Mouse (Mus musculus) CD4-positive, CD25-positive, alpha-beta regulatory T cell, adult 2 months (primary cell): ENCODE measurements at regions not wholly inside any gene's neighbourhood (a gene's known extent, or its start where the extent isn't known, plus 50 kb on each side); places are given as distances from the start of the nearest gene placed in this dataset.
A peak's percentile ranks its signal among the peaks of the same experiment; 100 is the strongest.

Experiments
- DNase-seq: peaks from one replicate; pipeline ENCODE4 v3.0.0-alpha.2; 2012; ENCODE audit warnings: low read depth, low spot score

DNA sequence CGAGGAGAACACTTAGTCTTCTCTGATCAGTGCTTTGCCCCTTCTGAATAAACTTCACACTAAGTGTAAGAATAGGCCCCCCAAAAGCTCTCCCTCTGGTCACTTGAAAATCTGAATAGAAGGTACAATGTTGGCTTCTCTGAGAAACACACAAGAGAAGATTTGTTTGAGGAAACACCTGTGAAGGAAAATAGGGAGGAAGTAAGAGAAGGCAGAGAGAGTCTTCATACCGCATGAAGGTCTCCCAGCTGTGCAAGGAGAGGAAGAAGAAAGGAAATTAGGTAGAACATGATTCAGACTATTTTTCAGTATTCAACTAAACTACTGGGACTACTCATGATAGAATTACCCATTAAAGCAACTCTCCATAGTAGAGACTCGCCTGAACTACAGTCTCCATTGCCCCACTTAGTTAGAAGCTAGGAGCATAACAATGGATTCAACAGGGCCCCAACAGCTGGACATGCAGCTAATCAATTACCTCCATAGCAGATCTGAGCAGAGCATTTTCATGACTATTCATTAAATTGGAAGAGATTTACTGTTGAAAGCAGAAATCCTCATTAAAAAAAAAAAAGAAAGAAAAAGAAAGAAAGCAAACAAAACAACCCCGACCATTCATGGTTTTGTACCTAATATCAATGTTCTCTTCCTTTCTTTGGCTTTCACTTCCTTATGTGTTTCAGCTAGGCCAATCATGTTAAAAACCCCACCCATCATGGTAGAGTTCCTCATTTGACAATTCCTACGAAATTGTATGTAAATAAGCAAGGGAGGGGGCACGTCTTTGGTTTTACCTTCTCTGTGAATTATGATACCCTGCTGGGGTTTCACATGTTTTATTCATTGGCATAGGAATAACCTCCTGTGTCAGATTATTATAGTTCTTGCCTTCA lies 1428.3 kb upstream of the A1bg start:
- DNase-seq = no peak

DNA sequence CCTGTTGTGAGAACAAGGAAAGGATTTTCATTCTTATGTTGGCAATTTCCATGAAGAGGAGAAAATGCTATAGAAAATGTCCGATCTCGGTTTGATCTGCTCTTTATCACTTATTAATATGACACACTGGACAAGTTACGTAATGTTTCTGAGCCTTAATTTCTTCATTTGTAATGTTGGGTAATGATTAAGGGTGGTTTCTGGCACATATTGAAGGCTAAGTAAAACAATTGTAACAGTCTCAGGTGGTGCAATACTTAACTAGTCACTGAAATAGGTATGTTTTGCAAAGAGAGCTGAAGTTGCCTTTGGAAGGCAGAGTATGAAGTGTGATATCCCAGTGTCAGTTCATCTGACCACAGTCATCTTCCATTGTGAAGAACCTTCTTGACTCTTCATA lies 1427.2 kb upstream of the A1bg start:
- DNase-seq = no peak

DNA sequence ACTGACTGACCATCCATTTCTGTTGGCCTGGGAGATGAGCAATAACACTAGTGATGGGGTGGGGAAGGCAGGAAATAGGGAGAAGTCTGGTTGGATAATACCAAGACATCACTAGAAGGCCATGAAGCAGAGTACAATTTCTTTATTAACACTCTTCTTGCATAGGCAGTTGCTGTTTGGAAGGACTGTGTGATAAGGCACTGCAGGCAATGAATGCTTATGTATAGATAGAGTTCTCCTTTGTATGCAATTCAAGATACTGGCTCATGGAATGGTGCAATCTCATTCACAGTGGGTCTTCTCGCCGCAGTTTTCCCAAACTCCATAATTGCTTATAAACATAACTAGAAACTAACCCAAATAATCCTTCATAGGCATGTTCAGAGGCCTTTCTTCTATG lies 1426.1 kb upstream of the A1bg start:
- no peak for DNase-seq

DNA sequence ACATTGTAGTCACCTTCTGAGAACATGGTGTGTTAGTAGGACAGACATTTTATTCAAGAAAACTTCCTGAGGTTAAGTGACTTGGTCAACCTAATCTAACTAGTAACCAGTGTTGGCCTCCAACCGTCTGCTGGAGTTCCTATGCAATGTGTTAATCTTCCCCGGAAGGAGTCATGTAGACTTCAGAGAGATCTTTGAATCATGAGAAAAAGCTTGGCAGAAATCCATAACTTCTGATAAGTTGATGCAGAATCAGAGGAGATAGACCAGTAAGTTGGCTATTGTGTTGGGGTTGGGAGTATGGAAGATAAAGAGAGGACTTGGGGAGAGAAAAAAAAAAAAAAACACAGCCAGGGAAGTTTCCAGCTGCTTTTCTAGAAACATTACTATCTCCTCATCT lies 1424.9 kb upstream of the A1bg start:
- DNase-seq = no peak

DNA sequence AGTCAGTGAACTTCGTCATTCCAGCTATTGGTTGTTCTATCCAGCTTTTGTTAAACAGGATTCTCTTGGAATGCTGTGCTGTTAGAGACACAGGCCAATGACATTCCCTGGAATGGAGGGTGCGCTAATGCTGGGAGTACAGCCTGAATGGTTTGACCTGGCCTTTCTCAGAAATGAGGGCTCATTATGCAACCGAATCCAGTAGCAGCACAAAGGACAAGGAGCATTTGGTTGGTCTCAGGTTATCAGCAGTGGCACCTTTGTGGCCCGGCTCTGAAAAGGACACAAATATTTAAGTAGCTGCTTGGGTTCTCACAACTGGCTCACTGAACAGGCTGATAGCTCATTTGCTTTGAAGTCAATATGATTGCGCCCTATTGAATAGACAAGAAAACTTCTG lies 1423.1 kb upstream of the A1bg start:
- DNase-seq = no peak

DNA sequence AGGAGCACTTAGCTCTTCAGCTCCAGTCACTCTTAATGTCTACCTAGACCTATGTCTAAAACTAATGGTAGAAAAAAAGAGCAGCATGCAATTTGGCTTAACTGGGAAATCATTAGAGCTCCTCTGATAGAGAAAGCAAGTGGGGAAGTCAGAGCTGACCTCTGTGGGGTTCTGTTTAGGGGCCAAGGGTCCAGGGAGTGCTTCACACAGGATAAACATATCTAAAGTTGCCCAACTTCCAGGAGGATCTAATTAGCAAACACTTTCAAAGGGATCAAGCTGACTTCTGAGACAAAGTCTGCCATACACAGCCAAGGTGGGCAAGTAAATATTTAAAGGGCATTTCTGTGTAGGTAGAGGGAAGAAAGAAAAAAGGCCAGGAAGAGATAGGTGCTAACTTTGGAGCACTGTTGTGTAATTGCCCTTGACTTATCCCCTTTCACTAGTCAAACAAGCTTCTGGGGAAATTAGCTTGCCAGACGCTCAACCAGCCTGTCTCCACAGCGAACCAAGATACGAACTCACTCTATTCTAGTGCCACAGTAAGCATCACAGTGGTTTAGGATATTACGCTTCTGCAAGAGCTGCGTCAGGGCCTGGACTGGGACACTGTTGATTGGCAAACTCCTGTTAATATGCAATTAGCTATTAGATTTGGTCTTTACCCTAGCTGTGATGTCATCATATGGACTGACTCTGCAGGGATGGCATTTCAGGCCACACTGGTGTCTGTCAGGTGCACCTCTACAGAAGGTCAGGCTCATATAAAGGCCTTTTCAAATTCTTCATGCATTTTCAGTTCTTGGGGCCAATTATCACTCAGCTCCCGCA lies 1413.9 kb upstream of the A1bg start:
- DNase-seq = no peak

DNA sequence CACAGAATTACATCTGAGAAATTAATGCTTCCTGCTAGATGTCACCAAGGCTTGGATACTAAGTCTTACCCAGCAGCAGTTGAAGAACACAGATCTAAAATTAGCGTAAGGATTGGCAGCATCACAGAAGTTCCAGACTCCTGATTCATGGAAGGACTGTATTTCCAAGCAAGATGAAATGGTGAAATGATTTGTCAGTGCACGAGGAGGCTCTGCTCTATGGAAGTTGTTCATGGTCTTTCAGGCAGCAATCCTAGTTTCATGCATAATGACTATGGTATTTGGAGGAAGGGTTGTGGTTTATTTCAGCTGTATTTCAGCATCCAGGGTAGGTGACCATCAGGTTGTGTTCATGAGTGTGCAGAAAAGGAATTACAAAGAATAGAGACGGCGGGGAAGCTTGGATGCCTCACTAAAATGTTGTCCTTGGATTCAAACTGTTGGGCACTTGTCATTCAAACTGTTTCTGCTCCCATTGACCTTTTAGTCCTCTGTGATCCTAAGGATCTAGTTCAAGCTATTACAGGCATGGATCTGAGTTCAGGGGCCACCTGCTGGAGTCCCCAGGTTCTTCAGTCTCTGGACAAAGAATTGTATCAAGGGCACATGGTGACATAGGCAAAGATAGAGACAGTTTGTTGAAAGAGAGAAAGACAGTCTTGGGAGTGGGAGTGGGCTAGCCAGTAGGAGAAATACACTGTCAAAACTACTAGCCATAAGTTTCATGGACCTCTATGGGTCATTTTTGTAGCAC lies 1411.6 kb upstream of the A1bg start:
- peak; percentile 3 for DNase-seq

DNA sequence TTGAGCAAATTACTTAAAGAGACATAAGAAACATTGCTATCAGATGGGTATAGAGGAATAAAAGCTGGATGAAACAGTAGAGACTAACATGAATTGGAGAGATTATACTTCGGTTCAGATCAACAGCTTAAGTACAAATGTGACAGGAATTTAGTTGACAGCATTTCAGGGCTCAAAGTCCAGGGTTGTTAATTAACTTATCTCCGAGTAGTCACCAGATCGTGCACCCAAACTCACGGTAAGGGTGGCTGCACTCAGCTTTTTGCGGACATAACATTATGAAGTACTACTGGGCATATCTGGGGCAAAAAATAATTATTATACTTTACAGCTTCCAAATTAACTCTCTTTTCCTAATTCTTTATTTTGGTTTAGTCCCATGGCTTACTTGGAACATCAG lies 1409.3 kb upstream of the A1bg start:
- no peak for DNase-seq

DNA sequence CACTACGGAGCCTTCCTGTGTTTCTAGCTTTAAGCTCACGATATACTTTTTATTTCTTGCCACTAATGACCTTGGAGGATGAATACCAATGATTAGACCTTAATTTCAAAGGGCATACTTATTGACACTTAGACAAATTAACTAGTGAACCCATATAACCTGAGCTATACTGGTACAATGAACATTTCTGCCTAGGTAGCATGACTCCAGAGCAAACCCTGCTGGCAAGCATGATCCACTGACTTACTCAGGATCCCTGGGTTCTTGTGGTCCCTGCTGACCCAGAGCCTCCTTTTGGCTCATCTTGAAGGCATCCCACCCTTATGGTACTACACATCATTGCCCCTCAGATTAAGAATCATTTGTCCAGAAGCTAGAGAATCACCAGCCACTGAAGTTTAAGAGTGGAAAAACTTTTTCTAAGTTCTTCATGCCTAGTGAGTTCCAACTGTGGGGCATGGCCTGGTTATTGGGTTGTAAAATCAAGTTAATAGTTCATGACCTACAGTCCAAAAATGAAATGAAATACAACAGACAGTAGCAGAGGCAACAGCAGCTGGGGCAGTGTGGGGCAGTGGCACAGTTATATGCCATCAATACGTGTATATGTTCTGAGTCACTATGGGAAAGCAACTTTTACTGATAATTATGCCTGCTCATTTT lies 1408.5 kb upstream of the A1bg start:
- peak; percentile 14 for DNase-seq

DNA sequence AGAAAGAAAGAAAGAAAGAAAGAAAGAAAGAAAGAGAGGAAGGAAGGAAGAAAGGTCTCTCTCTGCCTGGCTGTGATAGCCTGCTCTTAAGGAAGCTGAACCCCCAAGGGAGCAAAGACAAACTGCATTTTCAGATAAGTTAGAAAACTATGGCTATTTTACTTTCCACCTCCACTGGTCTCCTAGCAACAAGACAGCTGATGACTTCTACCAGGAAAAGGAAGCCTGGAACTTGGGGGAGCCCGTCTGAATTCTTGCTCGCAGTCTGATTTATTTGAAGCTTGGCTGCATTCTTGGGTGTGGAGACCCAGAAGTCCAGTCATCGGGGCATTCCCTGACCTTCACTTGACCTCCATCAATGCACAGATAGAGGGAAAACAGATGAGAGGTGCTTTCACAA lies 1406.1 kb upstream of the A1bg start:
- no peak for DNase-seq

DNA sequence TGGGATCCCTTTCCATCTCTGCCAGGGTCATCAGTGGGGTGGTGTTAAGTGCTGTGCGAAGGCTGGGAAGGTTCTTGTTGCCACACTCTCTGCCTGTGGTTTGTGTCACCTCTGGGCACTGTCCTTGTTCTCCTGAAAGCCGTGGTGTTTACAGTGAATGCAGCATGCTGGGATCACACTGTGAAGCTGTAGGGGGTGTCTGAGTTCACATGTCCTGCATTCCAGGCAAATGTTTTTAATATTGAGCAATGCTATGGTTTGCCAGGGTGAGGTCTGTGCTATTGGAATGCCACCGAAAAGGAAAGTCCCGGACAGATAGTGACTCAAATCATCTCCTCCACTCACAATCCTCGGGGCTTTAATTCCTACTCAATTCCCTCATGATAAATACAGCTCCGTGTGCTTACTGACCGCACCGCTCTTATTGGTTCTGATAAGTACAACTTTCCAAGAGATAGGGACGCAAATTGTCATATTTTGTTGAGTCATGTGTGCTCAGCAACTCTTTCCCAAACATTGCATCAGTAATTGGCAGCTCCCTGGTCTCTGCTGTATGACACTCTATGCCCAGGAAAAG lies 1405.6 kb upstream of the A1bg start:
- DNase-seq = no peak

DNA sequence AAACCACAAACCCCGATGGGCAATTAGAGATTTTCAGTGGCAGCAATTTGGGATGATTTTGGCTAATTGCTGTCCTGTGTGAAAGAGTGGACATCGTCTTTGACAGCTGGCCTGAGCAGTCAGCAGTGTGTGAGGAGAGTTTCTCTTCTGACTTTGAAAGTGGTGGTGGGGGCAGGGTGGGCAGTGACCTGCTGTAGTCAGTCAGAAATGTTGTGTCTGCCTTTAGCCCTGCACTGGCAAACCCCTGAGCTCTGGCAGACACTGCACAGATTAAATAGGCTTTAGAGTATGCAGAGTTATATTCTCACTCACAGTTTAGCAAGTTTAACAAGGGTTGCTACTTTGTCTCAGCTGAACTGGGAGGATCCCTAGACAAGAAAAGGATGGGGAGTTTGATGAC lies 1404.7 kb upstream of the A1bg start:
- DNase-seq = no peak

DNA sequence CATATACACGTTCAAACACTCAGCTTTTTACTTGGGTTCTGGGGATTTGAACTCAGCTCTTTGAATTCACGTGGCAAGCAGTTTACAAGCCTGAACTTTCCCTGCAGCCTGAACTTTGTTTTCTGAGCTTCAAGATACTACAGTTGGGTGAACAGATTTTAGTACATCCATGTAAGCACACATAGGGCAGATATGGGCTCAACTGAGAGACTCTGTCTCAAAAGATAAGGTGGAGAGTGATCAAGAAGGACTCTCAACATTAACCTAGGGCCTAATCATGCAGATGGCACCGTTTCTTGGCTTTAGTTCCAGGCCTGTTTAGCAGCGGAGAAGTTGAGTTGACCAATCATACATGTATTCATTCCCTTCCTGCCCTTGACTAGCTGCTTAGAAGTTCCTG lies 1403.7 kb upstream of the A1bg start:
- no peak for DNase-seq

DNA sequence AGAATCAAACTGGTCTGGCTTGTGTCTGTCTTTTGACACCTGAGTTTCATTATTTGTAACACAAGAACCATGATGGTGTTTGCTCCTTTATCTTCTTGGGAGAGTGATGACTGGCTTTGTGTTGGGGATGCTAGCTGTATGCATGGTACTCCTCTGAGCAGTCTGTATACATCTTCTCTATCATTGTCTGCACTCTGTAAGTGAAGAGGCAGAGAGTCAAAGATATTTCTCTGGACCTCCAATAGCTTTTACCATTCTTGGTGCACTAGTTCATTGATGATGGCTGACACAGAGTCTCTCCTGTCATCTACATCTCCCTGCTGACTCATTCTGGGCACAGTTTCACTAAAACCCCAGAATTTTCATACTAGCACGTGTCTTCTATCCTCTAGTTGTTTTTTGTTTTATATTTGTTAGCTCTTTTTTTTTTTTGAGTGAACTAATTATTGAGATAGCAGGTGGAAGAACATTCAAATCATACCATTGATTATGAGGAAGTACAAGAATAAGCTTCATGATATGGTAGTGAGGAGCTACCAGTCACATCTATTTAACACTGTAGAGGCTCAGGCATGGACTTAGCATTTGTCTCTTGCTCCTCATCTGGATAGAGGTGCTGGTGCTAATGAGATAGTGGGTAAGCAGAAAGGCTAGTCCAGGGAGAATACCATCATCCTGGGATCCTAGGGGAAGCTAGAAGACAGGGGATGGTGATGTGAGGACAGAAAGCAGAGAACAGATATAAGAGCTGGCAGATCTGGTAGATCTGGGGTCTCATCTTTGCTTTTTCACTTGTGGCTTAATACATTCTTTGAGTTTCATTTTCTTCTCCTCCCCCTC lies 1402.9 kb upstream of the A1bg start:
- DNase-seq = no peak

DNA sequence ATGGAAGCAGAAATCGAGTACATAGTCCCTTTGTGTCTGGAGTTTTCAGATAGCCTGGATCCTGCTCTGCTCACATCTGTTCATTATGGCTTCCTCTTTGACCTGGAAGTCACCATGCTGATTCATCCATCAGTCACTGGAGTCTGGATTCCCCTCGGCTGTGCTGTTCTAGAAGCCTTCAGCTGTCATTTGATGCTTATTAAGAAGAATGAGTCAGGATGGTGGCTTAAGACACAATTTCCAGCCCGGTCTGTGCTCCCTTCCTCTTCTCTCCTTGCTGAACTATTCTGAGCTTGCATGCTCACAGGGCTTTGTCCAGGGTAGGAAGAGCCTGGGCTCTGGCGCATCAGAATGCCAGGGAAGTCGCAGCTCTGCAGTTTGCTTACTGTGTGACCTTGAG lies 1398.2 kb upstream of the A1bg start:
- no peak for DNase-seq

DNA sequence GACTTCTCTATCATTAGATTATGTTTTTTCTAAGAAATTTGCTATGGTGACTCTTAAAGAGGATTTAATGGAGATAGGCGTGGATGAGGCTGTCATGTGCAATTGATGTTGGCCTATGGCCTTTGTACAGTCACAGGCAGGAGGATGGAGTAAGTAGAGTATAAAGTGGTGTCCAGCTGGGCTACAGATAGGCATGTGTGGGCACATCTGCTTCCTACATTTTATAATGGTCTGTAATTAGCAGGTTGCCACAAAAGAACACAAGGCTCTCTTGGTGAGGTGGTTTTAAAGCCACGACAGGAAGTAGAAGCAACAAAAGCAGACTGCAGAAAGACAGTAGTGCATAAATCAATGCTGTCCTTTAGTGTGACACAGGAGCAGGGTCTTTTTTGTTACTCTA lies 1391.6 kb upstream of the A1bg start:
- no peak for DNase-seq

DNA sequence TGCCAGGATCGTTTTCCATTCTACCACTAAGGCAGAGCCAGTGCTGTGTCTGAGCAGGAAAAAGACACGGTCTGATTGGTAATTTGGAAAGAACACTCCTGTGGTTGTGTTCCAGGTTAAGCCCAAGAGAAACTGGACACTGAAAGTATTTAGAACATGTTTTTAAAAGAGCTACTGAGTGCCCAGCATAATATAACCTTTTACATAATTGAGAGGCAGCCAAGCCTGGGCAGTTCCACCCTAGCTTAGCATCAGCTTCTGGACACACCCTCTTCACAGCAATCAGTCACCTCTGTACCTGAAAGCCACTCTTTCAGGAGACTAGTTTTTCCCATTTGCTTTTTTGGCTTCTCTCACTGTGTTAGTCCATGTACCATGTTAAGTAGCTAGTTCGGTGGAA lies 1379.4 kb upstream of the A1bg start:
- DNase-seq = no peak

DNA sequence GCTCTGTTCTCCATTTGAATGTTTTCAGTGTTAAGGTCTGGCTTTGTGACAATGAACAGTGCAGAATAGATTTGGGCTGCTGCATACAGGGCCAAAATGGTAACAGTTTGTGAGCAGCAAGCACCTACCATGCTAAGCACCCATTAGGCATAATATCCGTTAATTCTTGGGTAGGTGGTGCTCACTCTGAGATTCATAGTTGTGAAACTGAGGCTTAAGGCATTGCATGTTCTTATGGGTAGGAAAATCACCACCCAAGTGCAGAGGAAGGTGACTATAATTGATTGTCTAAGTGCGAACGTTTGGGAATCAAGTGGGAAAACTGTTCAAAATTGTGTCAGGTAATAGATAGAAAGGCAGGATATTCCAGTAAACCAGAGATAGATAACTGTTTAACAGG lies 1378.8 kb upstream of the A1bg start:
- no peak for DNase-seq

DNA sequence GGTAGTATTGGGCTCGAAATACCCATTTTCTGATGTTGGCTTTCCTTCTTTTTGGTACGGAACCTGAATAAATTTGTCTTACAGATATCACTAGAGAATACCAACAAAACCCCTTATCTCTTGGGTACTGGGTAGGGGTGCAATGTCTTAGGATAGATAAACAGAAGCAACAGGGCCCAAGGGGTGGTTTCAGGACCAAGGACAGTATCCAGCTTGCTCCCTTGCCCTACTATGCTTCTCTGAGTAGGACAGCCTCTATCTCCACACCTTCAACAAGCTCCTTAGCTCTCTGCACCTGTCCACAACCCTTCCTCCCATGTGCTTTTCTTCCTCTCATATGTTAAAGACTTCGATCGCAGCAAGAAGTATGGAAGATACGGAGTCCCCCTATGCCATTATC lies 1374.3 kb upstream of the A1bg start:
- no peak for DNase-seq

DNA sequence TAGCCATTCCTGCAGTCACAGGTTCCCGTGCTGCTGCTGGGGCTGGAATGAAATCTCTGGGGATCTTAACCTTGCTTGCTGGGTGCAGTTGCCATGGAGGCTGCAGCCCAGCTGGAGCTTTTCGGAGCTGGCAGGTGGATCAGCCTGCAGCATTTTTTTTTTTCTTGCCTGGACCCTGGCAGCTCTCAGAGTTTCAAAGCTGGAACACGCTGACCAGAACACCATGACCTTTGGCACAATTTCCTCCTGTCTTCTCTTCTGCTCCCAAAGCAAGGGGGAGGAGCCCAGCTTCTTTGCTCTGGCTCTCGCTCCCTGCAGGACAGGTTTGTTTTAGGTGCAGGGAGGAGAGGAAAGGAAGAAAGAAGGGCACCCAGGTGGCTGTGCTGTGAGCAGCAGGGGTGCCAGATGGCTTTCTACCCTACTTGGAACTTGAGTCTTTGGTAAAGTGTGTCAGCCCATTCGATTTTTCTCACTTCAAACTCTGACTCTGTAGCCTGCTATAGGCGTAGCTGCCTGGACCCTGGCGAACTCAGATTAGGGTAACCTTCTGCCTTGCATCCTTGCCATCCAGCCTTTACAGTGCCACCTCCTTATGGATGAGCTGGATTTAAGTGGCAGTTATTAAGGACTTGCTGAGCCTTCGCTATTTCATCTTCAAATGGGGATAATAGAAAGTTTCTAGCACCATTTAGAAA lies 1372.6 kb upstream of the A1bg start:
- no peak for DNase-seq
